Mouse (Mus musculus) common myeloid progenitor, adult 5-6 weeks (primary cell): ENCODE measurements around the gene Myh3. TPM values are rescaled to one million over a fixed set of nuclear protein-coding genes. Genes with fewer than 3 reads are reported as not detected.

Experiments used
- ATAC-seq: replicated peaks from 2 replicates; pipeline ENCODE4 v1.8.0; 2016; ENCODE audit warnings: low read depth, mild to moderate bottlenecking, moderate TSS enrichment, inconsistent platforms; ENCODE audit not compliant: poor library complexity, severe bottlenecking
- total RNA-seq: library from RNA; stranded (forward); fragments of 200-1000, 187-1606 nt; gene quantifications from 2 replicates; pipeline ENCODE4 v1.2.3, GENCODE M21; 2017

Gene Myh3
- total RNA-seq, 1 experiment from 2014 or later: not detected

DNA sequence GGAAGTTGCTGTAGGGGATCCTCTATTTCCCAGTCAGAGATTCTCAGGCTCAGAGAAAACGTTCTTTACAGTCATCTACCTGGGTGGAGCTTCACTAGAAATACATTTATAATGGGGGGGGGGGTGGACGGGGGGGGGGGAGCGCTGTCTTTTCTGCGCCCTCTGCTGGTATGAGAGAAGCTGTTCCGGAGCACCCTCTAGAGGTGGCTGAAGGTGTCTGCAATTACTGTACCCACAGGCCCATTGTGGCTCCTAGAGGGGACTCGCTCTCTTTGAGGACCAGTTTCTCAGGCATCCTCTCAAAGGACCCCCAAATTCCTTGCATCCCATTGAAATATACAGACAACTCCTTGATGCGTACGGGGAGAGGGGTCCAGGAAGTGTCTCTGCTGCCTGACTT, 23.6 kb downstream of the Myh3 start:
- ATAC-seq: peak; percentile 78

DNA sequence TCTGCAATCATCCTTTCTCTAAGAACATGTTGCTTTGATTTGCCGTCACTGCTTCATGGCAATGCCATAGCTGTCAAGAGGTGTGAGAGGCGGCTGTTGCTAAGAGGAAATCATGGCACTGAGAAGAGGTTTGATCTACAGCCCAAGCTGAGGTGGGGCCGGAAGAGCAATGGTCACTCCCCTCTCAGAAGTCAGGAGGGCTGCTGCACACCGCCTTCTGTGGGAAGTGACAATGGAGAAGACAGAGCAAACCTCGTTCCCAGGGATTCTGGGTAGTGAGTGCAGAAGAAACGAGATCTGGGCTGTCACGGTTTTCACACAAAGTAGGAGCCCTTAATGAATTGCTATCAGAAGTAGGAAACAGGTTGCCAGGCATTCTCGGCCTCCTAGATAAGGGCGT, 25.2 kb downstream of the Myh3 start:
- ATAC-seq: no peak

DNA sequence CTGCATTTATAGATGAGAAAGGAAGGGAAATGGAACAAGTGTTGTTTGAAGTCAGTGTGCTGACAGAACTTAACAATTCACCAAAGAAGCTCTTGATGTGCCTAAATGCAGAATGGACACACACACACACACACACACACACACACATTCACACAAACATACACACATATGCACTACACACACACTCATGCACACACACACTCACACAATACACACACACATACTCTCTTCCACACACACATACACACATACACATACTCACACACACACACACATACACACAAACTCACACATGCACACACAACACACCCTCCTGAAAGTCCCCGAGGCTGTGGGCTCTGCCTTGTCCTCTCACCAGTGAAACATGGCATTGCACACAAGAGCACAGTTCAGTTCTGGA, 26.1 kb downstream of the Myh3 start:
- no peak for ATAC-seq

DNA sequence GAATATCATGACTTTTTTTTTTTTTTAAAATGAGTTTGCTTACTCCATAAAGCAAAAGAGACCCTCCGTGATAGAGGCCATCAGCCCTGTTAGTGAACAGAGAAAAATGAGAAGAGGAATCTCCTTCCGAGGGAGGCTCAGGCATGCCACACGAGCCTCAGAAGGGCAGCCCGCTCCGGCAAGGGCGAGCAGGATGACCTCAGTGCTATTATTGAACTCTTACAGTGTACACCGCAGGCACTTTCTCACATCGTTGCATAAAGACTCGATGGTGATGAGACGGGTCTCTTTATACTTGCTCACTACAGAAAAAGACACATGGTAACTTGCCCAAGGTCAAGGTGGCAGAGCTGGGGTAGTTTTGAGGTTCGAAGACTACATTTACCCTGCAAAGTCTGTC, 26.6 kb downstream of the Myh3 start:
- no peak for ATAC-seq

DNA sequence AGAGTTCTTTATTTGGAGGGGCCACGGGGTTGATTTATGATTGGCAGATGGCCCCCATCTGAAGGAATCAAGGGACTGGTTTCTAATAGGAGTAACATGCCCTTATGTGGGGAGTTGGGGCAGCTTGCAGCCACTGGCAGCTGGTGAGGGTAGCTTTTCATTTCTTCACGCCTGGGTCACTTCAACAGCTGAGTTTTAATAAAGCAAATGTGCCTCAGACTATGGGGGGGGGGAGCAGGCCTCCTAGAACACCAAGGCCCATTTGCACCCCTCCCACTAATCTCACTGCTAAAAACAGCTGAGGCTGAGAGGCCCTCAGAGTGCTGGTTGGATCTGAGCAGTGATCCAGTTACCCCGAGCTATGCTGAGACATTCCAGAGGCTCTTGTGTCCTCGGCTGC, 27.6 kb downstream of the Myh3 start:
- ATAC-seq: no peak

DNA sequence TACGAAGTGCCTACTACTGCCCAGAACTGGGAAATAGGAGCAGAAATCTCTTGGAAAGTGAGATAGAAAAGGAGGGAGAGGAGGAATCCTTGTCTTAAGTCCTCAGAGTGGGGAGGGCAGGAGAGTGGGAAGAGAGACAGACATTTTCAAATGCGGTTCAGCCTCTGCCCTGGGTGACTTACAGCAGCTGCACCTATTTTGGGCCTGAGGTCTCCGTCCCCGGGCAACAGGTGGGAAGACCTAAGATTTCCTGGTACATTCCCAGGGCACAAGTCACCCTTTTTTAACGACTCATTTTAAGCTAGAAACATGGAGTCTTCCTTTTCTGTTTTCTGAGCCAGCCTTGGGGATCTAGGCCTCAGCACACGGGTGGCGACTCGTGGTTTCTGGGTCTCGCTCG, 28.9 kb downstream of the Myh3 start:
- ATAC-seq: no peak

DNA sequence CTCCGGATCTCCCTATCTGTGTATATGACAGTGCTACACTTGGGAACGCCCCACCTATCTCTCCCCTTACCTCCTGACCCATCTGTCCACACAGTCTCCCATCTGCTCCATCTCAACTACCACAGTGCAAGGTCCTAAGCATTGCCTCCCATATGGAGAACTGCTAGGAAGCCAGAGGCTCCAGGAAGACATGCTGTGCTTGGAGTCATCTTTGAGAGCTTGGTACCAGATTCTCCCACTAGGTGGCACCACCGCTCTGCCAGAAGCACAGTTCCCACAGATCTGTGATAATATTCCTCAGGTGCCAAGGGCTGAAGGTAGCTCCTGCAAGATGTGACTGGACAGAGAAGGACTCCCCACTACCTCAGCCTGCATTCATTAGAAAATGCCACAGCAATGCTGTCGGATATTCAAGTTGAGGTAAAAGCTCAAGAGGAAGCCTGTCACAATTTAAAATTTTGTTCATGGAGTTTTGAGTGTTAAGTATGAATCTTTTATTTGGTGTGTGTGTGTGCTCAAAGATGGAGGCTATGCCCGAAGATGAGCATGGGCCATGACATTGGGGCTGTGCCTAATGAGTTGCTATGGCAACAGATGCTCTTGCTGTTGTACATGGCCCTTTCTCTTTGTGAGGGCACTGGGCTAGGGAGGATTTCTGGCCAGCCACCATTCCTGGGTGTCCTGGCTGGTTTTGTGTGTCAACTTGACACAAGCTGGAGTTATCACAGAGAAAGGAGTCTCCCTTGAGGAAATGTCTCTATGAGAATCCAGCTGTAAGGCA, 32.3 kb downstream of the Myh3 start:
- ATAC-seq: peak; percentile 62

DNA sequence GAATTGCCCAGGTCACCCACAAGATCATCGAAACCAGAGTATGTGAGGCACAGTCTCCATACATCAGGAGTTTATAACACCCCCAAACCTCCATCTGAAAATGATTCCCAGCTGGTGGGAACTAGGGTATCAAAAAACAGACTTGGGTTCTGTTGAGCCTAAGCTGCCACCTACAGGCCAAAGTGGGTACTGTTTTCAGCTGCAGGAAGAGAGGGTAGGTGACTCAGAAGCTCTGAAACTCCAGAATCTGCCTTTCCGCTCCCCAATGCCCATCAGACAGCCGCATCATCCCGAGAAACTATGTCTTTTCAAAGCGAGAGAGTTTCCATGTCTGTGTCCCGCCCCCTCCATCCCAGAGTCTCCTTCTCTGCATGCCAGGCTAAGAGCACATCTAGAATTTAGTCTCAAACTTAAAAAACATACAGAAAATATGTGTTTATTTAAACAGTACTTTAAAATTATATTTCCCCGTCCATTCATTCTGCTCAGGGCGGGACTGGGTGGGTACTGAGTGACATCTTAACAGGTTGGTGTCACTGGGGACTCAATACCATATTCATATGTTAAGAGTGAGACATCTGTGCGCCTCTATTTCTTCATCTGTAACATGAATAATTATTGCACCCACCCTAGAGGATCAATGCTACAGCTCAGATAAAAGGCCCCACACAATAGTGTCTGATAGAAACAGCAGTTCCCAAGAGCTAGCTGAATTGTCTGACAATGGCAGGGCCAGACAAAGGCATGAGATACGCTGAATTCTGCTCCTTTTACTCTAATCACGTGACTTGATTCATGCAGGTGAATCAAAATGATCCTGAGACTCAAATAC, 34.1 kb downstream of the Myh3 start:
- peak; percentile 66 for ATAC-seq

DNA sequence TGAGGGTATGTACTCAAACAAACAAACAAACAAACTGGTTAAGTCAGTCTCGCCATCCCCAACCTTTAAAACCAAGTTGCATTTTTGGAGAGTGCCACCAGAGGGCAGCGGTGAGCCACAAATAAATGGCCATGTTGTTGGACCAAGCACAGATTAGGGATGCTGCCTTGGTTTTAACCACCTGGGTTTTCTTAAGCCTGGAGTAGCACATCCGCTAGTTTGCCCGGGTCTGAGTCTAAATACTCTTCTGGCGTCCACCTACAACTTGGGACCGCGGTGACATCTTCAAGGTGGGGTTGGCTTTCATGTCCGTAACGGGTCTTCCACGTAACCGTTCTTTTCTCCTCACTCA, 34.7 kb downstream of the Myh3 start:
- ATAC-seq: peak; percentile 66

DNA sequence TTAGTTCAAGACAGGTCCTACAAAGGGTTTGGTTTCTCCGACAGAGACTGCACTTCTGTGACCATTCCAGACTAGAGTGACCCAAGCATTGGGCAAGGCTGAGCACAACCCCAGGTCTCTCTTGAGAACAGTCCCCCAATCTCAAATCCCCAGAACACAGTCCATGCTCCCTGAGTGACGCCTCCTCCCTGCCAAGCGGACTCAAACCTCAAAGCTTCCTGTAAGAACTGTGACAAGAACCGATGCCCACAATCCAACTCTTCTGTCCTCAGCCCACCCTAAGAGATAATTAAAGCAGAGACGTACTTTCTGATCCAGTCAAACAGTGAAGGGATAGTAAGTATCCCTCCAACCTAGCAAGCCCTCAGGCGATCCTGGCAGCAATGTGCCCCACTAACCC, 35.3 kb downstream of the Myh3 start:
- ATAC-seq: no peak

DNA sequence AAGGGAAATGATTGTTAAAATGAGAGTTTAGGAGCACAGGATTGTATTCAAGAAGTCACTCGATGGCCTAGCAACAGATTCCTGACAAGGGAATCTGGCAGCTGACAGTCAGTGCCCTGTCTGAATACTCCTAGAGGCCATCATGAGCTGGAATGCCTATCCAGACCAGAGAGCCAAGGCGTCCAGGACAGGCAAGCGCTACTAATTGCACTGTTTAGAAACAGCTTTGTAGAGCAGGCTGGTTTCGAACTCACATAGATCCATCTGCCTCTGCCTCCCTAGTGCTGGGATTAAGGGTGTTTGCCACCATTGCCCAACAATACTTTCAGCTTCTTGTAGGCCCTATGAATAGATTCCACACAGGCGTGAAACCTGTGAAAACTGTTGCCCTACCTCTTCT, 36.2 kb downstream of the Myh3 start:
- no peak for ATAC-seq

DNA sequence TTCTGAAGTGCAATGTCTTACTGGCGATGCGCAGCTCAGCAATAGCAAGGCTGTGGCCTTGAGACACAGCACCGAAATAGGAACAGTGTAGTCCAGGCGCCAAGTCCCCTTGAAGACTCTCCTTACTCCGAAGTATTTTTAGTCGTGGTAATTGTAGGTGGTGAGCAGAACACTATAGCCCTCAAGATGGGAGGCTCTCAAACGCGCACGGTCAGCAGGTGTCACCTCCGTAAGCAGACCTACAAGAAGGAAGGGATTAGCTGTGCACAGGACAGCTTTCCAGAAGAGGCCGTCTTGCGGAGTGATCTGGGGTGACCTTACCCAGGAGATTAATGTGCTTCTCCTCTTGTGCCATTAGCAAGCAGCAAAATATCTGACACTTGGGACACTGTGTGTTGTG, 36.8 kb downstream of the Myh3 start:
- no peak for ATAC-seq

DNA sequence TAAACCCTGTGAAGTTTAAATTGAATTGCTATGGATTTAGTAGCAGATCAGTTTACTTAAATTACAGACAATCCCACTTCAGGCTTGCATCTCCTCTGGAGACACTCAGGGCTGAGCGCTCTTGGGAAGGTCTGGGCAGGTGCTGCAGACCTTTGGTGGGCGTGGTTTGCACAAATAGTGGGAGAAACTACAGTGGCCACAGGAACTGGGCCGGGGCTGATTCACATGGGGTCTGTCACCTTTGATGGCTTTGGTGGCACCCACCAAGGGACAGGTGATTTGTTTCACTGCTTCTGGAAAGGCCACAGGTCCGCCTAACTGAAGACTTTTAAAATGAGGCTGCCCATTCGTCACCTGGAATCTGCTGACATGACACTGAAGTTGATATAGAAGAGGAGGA, 38.6 kb downstream of the Myh3 start:
- ATAC-seq: no peak

DNA sequence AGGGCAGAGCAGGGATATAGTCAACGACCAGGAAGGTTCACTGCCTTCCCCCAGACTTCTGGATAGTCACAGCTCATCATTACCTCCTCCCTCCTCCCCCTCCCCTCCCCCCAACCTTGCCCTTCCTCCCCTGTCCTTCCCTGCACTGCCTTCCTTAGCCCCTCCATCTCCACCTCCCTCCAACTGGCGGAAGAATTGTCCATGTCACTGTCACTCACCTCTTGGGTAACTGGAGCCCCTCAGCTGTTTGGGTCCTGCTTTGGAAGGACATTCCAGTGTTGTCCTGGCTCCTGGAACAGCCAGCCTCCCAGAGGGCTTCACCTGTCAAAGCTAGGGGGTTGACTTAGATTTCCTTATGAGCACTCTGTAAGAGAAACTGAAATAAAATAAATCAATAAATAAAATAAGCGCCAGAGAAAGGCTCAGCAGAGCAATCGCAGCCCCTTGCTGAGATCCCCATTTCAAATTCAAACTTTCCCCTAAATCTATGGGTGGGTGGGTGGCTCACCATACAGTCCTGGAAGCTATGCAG, 41.5 kb downstream of the Myh3 start:
- no peak for ATAC-seq

DNA sequence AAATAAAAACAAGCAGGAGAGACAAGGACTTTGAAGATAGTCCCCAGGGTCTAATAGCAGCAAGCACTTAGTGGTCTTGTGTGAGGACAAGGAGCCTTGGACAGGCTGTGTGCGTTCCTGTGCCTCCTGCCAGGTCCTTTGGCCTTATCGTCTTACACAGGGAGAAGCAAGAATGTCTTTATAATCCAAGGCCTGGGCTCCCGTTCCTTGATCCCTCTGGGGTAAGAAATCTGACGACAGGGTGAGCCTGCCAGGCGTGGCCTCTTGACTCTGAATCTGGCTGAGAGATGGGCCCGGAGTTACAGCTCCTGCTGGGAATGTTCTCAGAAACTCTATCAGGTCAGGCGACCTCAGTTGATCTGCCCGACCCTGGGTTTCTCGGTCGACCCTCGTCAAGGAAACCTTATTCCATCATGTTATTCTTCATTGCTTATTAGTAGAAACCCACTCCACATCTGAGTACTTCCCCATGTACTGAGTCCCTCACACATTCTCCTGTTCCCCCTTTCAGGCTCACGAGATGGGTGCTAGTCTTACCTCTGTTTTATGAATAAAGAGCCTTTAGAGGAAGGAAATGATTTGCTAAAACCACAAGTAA, 42.7 kb downstream of the Myh3 start:
- no peak for ATAC-seq

DNA sequence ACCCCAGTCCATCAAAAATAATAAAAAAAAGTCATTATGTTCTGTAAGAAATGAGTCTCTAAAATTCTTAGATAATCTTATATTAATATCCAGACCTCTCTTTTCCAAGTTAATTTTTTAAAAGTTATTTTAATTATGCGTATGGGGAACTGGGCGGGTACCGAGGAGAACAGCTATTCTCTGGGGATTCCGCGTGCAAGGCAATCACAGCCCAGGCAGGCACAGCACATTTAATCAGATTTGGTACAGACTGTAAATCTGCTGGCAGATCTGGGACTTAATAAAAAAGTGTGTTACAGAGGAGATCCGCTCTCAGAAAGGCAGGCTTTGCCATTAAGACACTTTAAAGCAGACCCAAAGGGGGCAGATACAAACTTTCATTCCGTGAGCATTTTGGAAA, 46.8 kb downstream of the Myh3 start:
- ATAC-seq: no peak

DNA sequence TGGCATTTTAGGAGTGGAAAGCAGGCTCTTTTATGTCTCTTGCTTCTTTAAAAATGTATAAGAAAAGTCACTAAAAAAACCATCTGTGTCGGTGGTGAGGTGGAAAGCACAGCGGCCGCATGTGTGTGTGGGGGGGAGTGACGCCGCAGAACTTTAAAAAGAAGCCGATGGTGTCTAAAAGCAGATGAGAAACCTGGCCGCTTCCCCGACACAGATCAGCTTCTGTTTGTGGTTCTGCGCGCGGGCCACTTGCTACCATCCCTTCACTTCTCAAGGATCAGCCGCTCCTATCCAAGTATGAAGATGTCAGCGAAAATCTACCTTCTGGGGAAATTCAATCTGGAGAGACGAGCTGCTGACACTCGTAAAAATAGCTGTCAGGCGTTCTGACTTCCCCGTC, 47.3 kb downstream of the Myh3 start:
- ATAC-seq: no peak

DNA sequence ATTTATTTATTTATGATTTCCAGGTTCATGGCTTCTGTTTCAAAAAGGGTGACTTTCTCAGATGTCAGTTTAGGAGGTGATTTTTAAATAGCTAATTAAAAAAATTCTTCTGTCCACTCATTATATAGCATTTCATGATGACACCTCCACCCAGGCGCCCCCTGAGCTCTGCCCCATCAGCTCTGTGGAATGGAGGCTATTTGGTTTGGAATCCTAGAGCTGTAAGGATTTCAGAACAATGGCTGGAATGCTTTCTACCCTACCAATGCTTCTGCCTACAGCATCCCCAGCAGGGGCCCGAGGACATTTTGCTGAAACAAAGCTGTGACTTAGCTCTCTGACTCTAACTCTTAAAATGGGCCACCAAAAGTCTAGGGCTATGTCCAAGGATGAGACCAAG, 55.4 kb downstream of the Myh3 start:
- ATAC-seq: no peak

DNA sequence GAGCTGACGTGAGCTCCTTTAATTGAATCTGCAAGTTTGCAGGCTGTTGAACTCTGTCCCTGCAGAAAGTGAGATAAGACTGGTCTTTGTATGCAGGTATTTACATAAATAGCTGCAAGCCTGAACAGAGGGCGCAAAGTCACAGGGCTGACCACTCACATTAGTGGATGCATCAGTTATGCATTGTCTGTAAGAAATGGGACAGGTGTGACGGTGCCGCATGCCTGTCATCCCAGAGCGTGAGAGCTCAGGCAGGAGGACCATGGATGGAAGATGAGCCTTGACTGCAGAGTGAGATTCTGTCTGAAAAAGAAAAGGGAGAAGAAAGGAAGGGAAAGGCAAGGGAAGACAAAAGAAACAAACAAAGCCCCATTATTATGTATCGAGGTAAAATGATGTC, 56.6 kb downstream of the Myh3 start:
- no peak for ATAC-seq

DNA sequence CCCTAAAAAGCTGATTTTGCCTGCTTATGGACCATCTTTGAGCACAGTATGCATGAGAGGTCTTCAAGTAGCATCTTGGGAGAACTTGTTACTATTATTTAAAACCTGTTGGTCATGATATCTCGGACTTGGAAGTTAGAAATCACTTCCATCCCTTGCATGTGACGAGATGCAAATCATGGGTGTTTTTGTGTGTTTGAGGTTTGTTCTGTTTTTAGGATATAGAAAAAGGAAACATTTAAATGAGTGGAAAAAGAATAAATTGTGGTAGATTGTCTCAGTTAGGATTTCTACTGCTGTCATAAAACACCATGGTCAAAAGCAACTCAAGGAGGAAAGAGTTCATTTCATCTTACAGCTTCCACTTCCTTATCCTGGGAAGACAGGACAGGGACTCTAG, 57.4 kb downstream of the Myh3 start:
- no peak for ATAC-seq

DNA sequence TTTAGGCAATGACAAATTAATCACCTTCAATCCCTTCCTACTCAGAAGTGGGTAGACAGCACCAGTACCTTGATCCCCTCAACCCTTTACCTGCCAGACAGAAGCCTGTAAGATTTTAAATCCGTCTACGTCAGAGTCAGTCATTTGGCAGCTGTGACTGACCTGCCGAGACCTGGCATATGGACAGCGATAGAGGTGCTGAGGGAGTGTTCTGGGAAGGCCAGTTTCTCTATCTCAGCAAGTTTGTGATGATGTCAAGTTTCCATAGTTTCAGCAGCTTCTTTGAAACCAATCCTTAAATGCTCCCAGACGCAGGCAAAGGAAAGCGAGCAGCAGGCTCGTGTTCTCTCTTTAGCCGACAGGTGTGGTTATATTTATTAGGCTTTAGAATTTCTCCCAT, 61.5 kb downstream of the Myh3 start:
- ATAC-seq: no peak
